ENCODE assay signal across 13 mouse cellular contexts in genomic region chr8:61873994-61874393, GRCm38 (mm10). TPM values are rescaled to one million over a fixed set of nuclear protein-coding genes. Genes with fewer than 3 reads are reported as not detected.
DNase-seq lines count a peak whose midpoint lies in the region; TF ChIP-seq lines count a peak whose summit lies in the region.
"Had no signal": no experiment of that assay in that cellular context is flagged by ENCODE, and none has a peak within 500 bp of the region (broad histone marks: within the 10 kb centered on the region; RNA-seq: fewer than 3 reads in every experiment).

No protein-coding gene starts in this region.

- 46% methylated on average over 9 of the region's 9 CpGs for WGBS in embryonic facial prominence, embryonic 10.5 days

- no peaks in the 10 kb centered on the region for H3K9me3 ChIP-seq in embryonic facial prominence, embryonic 10.5 days
- H3K9me3 ChIP-seq: hindbrain, embryonic 15.5 days; liver, embryonic 15.5 days had no signal

- H3K36me3 ChIP-seq in embryonic facial prominence, embryonic 10.5 days (replicated peaks): no peaks in the 10 kb centered on the region
- H3K36me3 ChIP-seq: hindbrain, embryonic 15.5 days; liver, embryonic 15.5 days had no signal

- H3K27ac ChIP-seq in layer of hippocampus, adult 2 months: no peak overlapping the region
- no peak overlapping the region for H3K27ac ChIP-seq in embryonic facial prominence, embryonic 10.5 days (replicated peaks)
- H3K27ac ChIP-seq: hindbrain, embryonic 15.5 days; liver, embryonic 15.5 days had no signal

- TF ChIP-seq CTCF in layer of hippocampus, adult 2 months (conservative IDR thresholded peaks at IDR 0.05): 0 out of 2 replicates have a peak, but pooled peaks have one; percentile 10

- no peaks in the 10 kb centered on the region for H3K27me3 ChIP-seq in embryonic facial prominence, embryonic 10.5 days (replicated peaks; ENCODE audit: low read depth, poor library complexity, severe bottlenecking)
- H3K27me3 ChIP-seq: hindbrain, embryonic 15.5 days; liver, embryonic 15.5 days had no signal

- H3K4me3 ChIP-seq in layer of hippocampus, adult 2 months: no peak overlapping the region
- H3K4me3 ChIP-seq in embryonic facial prominence, embryonic 10.5 days: no peak overlapping the region
- H3K4me3 ChIP-seq: hindbrain, embryonic 15.5 days; liver, embryonic 15.5 days had no signal

- DNase-seq in adrenal gland, postnatal 14 days: peak; percentile 17
- no peak for DNase-seq in adrenal gland, adult 8-10 months
- DNase-seq in layer of hippocampus, adult 2 months (ENCODE audit: low spot score in 2 of 2): no peak
- DNase-seq in layer of hippocampus, postnatal 25 days (ENCODE audit: extremely low spot score in 1 of 2, low spot score in 1 of 2): no peak
- peak; percentile 9 for DNase-seq in 416B (ENCODE audit: low read depth)
- peak; percentile 34 for DNase-seq in embryonic facial prominence, embryonic 10.5 days (ENCODE audit: low spot score)
- DNase-seq in B cell, adult 2 months: no peak
- no peak for DNase-seq in frontal cortex, postnatal 25 days (ENCODE audit: low spot score in 2 of 2)
- DNase-seq: layer of hippocampus, adult 9-11 months; thymus, postnatal 25 days had no signal

- H3K4me1 ChIP-seq in embryonic facial prominence, embryonic 10.5 days: no peaks in the 10 kb centered on the region
- H3K4me1 ChIP-seq: hindbrain, embryonic 15.5 days; liver, embryonic 15.5 days had no signal

RNA-seq across cellular contexts. Expression of gene Palld, which starts 28.5 kb away (rescaled TPM):
- 31.6 and 35.1 TPM in 2 replicates for total RNA-seq in adrenal gland, postnatal 14 days (2021)
- total RNA-seq in adrenal gland, adult 8-10 months (2022): 10 to 100 TPM; 30.3 to 61.7 (median 47.0) TPM
- total RNA-seq in layer of hippocampus, adult 2 months (2021): 1 to 10 TPM; 6.6 to 6.7 TPM
- 1 to 10 TPM; 5.6 to 5.8 TPM for total RNA-seq in layer of hippocampus, postnatal 25 days (2021)
- 52.2 and 62.2 TPM in 2 replicates for polyA plus RNA-seq in embryonic facial prominence, embryonic 10.5 days (2016; fragmentation: Nextera tagmentation; extraction: Ambion mirVana)
- total RNA-seq: monocyte, adult 5-6 weeks had no signal

RNA-seq across cellular contexts. Expression of gene Ddx60, which starts 53.9 kb away (rescaled TPM):
- total RNA-seq in adrenal gland, postnatal 14 days (2021): 2.7 and 3.8 TPM in 2 replicates
- 10 to 100 TPM in 1 of 4 experiments, 1 to 10 TPM in 3; 7.2 to 11.0 (median 8.8) TPM for total RNA-seq in adrenal gland, adult 8-10 months (2022)
- under 1 TPM; 0.20 to 0.44 TPM for total RNA-seq in layer of hippocampus, adult 2 months (2021)
- total RNA-seq in layer of hippocampus, postnatal 25 days (2021): under 1 TPM; 0.26 to 0.49 TPM
- 0.05 and 0.11 TPM in 2 replicates for polyA plus RNA-seq in embryonic facial prominence, embryonic 10.5 days (2016; fragmentation: Nextera tagmentation; extraction: Ambion mirVana)

Comparison
In these comparisons a context has a peak if more than half of its experiments do, and no peak if none do; other contexts are left out.
1. DNase-seq: peak in adrenal gland, postnatal 14 days (single experiment), 416B (single experiment) and embryonic facial prominence, embryonic 10.5 days (single experiment); none in adrenal gland, adult 8-10 months (single experiment), layer of hippocampus, adult 2 months (0 of 2), layer of hippocampus, postnatal 25 days (0 of 2), B cell, adult 2 months (0 of 2) and frontal cortex, postnatal 25 days (0 of 2).